Mouse (Mus musculus) testis, postnatal 14 days (tissue): ENCODE data around the gene Iars2.
"Not testable (repeated sequence)": the region's sequence is repeated elsewhere in the genome, so short reads cannot be mapped to it uniquely, and the experiment has no call there.

Experiments used
- DNase-seq: peaks from one replicate; pipeline ENCODE4 v3.0.0; 2021; ENCODE audit warnings: low spot score

Iars2 gene

GRCm38 (mm10) chr1:185331983-185332430 is 2.8 kb upstream of the Iars2 start, which contains the start of gene Bpnt1:
Gene Bpnt1 (plus strand): TSS chr1:185332149.
- peak; percentile 90 for DNase-seq

DNA sequence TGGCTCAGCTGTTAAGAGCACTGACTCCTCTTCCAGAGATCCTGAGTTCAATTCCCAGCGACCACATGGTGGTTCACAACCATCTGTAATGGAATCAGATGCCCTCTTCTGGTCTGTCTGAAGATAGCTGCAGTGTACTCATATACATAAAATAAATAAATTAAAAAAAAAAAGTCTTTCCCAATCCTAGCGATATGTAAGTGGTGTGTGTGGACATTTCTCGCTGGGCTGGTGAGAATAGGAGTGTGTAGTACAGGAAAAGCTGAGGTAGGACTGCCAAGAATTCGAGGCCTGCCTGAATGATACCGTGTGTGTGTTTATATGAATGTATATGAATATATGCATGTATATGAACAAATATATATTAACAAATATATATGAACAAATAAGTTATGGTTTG is 2.2 kb upstream of the Iars2 start:
- no peak for DNase-seq

DNA sequence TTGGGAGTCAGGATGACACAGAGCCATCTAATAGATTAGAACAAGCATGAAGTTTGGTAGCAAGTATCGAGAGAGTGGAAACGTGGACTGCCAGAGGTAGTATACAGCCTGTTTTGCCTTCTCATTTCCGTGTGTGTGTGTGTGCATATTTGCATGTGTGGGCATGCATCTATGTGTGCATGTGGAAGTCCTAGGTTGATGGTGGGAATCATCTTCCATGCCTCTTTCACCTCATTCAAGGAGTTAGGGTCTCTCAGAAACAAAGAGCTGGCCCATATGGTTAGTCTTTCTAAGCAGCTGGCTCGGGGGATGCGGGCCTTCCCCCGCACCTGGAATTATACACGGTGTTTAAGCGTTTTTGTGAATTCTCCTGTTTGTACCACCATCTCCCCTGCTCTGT is 655 bp upstream of the Iars2 start:
- DNase-seq: no peak

DNA sequence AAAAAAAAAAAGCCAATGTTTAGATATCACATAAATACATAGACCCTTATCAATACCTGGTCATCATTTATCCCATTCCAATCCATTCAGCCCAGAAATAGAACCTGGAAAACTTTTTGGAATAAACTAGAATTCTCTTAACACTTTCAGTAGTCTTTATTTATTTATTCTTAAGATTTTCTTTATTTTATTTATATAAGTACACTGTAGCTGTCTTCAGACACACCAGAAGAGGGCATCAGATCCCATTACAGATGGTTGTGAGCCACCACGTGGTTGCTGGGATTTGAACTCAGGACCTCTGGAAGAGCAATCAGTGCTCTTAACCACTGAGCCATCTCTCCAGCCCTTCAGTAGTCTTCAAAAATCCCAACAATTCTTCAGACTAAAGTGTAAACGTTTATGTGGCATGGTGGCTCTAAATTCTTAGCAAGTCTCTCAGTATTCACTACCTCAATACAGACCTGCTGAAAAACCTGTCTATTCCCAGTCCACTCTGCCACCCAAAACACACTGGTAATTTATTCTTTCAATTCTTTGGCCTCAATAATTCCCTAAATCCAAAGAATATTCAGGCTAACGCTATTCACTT is 1.3 kb downstream of the Iars2 start:
- DNase-seq: not testable (repeated sequence)

DNA sequence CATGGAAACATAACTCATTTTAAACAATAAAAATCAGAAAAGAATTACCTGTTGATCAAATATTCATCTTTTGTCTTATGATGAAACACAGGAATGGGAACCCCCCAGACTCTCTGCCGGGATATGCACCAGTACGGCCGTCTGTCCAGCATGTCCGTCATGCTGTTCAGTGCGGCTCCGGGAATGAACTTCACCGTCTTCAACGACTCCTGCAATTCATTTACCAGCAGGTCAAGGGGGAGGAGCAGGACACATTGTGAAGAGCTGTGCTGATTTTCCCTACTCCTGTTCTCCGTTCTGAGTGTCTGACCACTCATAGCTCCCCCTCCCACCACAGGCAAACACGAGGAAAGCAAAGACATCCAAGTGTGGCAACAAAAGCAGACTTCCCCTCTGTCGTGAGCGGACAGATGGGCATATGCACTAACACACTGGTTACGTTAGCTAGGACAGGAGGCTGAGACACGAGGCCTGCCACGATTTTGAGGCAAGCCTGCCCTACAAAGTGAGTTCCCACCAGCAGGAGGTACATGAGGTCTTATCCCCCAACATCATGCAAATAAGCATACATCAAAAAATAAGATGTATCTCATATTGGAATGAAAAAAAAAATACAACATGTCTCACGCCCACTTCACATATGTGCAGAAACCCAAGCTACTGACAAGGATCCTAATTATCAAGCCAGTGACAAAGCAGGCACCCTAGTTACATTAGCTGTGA is 13.2 kb downstream of the Iars2 start:
- DNase-seq: no peak

DNA sequence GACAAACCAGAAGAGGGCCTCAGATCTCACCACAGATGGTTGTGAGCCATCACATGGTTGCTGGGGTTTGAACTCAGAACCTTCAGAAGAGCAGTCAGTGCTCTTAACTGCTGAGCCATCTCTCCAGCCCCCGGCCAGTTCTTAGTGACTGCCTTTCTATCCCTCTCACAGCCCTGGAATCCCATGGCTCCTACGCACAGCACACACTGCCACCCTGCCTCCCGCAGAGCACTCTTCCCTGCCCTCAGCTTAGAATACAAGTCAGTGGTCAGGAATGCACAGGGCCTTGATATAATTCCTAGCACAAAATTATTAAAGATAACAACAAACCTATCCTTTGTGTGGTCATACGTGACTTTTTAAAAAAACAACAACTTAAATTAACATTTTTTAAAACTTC is 14.7 kb downstream of the Iars2 start:
- DNase-seq: no peak

DNA sequence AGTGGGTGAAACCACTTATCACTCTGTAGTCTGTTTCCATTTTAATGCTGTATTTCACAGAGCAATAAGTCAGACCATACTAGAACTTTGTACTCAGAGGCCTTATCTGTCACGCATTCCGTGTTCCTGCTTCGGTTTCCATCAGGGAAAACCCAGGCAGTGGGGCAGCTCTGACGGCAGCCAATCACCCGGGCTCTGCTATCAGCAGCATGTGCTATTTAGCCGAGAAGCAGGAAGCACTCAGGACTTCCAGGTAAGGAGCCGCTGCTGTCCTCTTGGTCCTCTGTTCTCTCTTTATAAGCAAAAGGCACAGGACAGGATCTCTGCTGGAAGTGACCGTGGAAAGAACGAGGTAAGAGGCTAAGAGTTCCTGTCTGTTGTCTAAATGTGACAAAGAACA is 17.2 kb downstream of the Iars2 start:
- no peak for DNase-seq

DNA sequence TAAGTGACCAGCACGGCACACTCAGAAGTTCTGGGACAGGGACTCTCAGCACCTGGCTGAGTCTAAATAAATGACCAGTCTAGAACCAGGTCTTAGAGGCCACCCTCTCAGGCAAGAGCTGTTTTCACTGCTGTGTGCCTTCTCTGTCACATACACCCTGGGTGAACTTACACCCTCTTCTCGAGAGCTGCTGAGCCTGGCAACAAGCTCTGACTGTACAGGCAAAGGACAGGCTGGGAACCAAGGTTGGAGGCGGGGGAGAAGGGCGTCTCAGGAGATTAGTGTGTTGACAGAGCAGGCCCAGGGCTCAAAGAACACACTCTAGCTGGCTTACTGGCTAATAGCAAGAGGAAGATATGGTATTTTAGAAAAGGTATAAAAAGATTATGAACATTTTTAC is 20.3 kb downstream of the Iars2 start:
- DNase-seq: peak; percentile 47

DNA sequence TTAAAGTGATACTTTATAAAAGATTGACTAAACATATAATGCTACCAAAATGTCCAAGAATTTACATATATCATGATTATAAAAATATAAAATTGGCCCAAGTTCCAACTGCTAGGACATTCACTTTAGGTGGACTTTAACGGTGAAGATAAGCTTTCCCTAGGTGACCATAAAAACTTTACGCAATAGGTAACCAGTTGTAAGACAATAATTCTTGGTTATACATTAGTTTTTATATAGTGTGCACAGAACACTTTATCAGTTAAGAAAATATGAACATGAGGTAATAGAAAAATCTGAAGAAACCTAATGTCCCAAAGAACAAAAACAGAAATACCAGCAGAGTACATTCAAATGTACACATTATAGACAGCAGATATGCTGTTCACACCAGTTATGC is 20.9 kb downstream of the Iars2 start:
- DNase-seq: no peak

DNA sequence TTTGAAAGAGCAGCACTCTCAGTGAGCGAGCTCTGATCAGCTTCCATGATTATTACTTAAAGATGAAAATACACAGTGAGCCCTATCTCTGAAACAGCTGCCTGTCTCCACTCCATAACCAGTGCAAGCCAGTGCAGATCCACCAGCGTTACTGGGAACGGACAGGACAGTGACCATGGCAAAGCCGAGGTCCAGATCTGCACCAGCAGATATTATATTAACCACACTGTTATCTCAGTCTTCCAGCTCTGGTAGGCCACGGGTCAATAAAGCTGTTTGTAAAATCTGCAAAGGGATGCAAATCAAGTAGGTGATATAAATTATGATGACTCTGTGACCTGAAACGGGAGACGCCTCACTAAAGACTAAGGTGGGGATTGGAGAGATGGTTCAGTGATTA is 21.6 kb downstream of the Iars2 start:
- no peak for DNase-seq

- no peak for DNase-seq
These were observed 22.4 kb downstream of the Iars2 start for GRCm38 (mm10) chr1:185306836-185307235.

DNA sequence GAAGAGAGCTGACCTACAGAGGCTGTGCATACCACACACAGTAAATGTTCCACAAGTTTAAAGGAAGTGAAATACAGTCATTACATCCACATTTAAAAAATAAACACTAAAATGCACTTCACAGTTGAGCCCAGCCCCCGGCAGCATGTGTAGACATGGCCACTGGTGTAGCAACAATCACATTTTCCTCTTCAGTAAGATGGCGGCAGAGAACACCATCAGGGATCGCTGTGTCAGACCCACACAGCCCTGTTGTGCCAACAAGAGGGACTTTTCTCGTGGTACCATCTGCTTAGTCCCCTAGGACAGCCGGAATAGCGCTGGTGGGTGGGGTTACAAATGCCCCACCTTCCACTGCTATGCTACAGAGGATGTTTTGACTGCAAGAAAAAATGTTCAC is 26.4 kb downstream of the Iars2 start:
- no peak for DNase-seq

DNA sequence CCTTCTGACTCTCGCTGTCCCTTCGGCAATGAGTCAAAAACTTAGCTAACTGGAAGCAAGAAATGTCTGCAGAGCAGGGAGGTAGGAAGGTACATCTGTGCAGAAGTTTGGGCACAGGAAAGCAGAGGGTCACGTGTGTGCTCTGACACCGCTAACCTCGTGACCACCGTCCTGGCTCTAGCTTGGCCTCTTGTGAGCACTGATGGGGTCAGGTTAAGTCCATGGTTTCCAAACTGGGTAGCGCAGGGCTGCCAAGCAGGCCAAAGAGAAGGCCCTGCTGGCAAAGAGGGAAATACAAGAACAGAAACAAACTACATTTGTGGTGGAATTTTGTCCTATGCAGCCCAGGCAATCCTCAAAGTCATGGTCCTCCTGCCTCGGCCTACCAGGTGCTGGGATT is 30.7 kb downstream of the Iars2 start:
- no peak for DNase-seq

GRCm38 (mm10) chr1:185296850-185297249 is 32.3 kb downstream of the Iars2 start:
- no peak for DNase-seq

DNA sequence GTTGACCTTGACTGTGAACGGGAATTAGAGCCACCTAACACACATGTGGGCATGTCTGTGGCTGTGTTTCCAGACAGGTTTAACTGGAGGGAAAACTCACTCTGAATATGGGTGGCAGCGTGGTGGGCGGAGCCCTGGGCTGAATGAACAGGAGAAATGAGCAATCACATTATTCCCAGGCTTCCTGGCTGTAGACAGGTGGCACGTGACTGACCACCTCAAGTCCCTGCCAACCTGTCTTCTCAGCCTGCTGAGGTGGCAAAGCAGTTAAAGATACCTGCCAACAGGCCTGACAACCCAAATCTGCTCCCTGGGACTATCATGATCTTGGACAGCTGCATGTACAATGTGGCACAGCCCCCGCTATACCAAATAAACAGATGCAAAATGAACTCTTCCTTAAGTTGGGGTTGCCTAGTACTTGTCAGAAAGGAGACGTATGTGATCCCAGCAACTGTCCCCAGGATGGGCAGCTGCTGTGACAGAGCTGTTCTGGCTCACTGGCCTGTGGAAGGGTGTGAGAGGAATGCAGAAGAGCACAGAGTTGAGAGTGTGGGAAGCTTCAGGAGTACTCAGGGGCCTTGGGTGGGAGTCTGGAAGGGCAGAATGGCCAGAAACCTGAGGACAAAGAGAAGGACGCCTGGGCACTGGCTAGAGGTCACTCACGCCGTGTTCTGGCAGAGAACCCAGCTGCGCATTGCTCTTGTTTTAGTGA is 36.4 kb downstream of the Iars2 start:
- no peak for DNase-seq

DNA sequence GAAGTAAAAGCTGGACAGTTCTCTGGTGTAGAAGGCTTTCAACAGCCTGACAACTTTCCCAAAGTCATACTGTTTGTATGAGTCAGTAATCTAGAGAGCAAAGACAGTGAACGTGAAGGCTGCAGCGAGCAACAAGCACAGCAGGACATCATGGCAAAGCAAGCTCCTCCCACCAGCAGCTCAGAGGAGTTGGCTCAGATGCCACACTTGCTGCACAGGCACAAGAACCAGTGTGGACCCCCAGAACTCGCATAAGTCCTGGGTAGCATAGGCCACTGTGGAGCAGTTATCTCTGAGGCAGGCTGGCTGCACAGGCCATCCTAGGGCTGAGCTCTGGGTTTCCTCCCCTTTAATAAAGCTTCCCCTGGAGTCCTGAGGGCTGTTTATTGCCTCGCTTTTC is 37.9 kb downstream of the Iars2 start:
- DNase-seq: no peak

DNA sequence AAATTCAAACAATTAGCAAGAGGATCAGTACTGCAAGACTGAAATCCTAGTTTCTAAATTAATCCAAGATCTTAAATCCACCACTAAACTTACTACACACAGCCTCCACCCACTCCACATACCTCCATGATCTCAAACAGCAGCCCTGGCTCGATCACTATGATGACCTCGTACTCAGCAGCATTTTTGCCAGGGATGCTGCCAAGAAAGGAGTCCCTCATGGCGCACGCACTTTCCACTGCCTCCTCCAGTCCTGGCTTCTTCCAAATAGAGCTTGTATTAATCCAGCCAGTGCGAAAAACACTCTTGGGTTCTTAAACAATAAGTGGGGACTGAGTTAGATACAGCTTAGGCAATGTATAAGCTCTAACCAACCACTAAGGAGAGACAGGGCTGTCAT is 40.0 kb downstream of the Iars2 start:
- DNase-seq: no peak

DNA sequence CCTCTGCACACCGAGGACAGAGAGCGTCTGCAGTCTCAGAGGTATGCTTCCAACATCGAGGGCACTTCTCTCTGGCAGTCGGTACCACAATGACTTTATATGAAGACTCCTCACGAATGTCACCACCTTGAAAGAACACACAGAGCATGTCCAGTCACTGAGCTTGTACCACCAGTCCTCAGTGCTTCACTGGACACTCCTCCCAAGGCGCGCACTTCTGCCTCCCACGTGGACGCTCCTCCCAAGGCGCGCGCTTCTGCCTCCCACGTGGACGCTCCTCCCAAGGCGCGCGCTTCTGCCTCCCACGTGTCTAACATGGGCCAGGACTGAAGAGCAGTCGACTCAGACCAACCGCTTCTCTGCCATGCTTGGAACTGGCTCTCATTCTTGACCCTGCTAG is 42.1 kb downstream of the Iars2 start:
- no peak for DNase-seq

DNA sequence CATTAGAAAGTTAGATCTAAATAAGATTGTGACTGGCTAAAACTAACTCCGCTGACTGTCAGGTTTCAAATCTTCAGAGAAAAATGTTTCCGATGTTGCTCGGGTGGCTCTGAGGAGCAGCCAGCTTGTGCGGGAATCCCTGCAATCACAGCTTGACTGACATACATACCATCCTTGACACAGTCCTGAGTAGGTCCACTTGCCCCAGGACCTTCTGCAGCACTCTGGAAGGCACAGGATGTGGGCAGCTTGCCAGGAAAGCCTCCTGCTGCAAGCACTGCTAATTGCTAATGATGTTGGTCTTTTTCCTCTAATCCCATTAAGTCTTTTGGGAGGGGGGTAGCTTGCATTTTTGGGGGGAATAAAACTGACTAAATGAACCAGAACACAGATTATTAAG is 44.0 kb downstream of the Iars2 start:
- DNase-seq: no peak

DNA sequence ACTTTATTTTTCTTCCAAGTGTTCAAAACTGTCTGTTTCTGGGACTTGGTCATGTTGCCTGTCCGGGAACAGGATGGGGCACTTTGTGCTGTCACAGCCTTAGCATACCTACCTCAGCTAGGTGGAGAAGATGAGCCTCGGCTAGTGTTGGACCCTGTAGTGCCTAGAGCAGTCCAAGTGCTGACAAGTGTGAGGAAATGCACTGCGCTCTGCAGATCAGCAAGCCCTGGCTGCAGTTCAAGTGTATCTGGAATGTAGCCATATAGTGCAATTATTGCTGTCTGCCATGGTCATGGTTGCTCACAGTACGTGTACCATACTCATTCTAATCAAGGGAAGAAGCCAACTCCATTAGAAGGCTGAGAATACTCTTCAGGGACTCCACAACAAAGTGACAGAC is 44.5 kb downstream of the Iars2 start:
- no peak for DNase-seq

DNA sequence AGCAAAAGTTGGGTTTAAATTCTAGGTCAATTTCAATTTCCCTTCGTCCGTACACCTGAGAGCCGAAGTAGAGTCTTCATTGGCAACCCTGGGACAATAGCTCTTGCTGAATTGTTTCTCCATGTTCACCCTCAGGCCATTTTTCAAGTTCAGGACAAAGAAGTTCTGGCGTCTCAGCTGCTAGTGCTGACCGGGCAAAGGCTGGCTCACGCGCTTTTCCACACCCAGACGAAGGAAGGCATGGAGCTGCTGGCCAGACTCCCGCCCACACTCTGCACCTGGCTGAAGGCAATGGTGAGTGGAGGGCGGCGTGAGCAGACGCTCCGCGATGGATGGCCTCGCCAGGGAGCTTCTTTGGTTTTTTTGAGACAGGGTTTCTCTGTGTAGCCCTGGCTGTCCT is 45.9 kb downstream of the Iars2 start:
- DNase-seq: no peak

GRCm38 (mm10) chr1:185282846-185283245 is 46.4 kb downstream of the Iars2 start:
- DNase-seq: no peak

DNA sequence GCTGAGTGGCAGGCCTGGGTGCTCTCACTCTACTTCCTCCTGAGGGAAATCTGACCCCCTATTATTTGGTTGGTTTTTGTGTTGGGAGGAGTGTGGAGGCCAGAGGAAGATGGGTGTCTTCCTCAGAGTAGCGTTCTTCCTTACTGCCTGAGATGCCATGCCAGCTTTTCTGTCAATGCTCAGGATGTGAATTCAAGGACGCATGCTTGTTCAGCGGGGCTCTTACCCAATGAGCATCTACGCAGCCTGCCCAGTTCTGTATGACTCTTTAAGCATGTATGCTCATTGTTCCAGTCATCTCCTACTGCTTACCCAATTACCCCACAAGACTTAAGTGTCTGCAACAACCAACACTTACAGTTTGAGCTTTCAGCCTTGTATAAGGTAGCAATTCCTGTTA is 48.6 kb downstream of the Iars2 start:
- no peak for DNase-seq
